Mouse (Mus musculus): ENCODE measurements around the gene Yjefn3. TPM values are rescaled to one million over a fixed set of nuclear protein-coding genes. Genes with fewer than 3 reads are reported as not detected.

The Yjefn3 gene
- polyA plus RNA-seq, 1 experiment from 2014 or later: 3.6 TPM

DNA sequence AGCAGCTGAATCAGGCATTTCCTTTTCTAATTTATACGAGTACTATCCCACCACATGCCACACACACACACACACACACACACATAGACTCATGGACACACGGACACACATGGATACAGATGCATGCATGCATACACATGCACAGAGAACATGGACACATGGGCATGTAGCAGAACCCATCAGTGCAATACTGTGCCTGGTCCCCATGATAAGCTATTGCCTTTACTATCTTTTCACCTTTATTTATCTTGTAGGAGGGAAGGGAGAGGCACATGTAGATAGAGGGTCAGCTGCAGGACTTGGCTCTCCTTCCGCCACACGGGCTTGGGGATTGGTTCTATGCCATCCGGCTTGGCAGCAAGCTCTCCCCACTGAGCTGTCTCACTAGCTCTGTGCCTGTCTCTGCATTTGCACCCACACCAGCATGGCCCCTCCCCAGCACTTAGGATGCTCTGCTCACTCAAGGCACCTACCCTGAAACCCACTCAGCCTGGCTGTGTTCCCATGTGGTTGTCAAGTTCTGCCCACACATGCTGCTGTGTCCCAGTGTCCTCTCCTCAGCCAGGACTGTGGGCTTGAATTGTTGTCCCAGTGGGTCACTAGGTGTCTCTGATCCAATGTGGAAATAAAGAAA, 39.0 kb downstream of the Yjefn3 start:
- Histone ChIP-seq H3K4me1 (ENCODE audit: control insufficient read depth, insufficient read depth, low read length) (no peaks in the 10 kb centered on the region), H3K9me3 (ENCODE audit: control insufficient read depth, low read length) (no peaks in the 10 kb centered on the region), H3K27ac (ENCODE audit: low read depth, low read length) (no peak overlapping the region), H3K4me3 (ENCODE audit: low read depth, low read length) (no peak overlapping the region), H3K27me3 (ENCODE audit: control insufficient read depth, insufficient read depth, low read length) (no peaks in the 10 kb centered on the region), H3K36me3 (ENCODE audit: control insufficient read depth, insufficient read depth, low read length) (no peaks in the 10 kb centered on the region; the same call in 1 of the 2 replicates), H3K9ac (ENCODE audit: low read length) (no peak overlapping the region), H3K4me2 (no peak overlapping the region)
- ATAC-seq (ENCODE audit: low FRiP score) (no peak), DNase-seq (ENCODE audit: low spot score, missing footprints) (no peak)
- 92% methylated on average over 5 of the region's 5 CpGs for WGBS

DNA sequence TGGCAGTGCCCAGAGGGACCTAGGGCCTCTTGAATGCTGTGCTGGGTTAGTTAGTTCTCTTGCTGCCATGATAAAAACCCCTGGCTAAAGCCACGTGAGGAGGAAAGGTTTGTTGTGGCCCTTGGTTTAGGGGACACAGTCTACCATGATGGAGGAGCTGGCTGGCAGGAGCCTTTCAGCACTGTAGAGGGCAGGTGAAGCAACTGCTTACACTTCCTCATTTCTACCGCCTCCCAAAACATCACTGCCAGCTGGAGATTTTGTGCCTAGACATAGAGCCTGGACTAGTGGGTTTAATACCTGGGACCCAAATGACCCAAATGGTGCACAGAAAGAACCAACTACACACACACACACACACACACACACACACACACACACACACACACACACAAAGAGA, 41.3 kb downstream of the Yjefn3 start:
- no peaks in the 10 kb centered on the region for H3K4me1 ChIP-seq (ENCODE audit: control insufficient read depth, insufficient read depth, low read length)
- no peak for ATAC-seq (ENCODE audit: low FRiP score)
- WGBS: 52% methylated on average over 2 of the region's 2 CpGs
- no peaks in the 10 kb centered on the region for H3K27me3 ChIP-seq (ENCODE audit: control insufficient read depth, insufficient read depth, low read length)
- H3K36me3 ChIP-seq (ENCODE audit: control insufficient read depth, insufficient read depth, low read length): no peaks in the 10 kb centered on the region; the same call in 1 of the 2 replicates
- no peak for DNase-seq (ENCODE audit: low spot score, missing footprints)
- no peak overlapping the region for H3K4me3 ChIP-seq (ENCODE audit: low read depth, low read length)
- no peak overlapping the region for H3K9ac ChIP-seq (ENCODE audit: low read length)
- H3K27ac ChIP-seq (ENCODE audit: low read depth, low read length): no peak overlapping the region
- H3K4me2 ChIP-seq: no peak overlapping the region
- H3K9me3 ChIP-seq (ENCODE audit: control insufficient read depth, low read length): no peaks in the 10 kb centered on the region

DNA sequence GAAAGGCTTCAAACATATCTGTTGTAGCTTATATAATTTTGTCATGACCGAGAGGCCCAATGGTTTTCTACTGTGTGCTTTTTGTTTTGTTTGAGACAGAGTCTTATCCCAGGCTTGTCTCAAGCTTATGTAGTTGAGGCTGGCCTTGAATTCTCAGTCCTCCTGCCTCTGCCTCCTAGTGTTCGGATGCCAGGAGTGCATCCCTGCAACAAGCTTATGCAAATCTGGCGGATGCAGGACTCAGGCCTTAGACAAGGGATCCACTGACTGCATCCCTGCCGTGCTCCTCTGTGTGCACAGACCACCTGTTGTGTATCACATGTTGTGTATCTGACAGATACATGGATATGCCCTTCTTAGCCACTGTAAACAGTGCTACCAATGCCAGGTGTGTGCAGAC, 41.7 kb downstream of the Yjefn3 start:
- no peak overlapping the region for H3K4me3 ChIP-seq (ENCODE audit: low read depth, low read length)
- 62% methylated on average over 4 of the region's 4 CpGs for WGBS
- no peak for ATAC-seq (ENCODE audit: low FRiP score)

DNA sequence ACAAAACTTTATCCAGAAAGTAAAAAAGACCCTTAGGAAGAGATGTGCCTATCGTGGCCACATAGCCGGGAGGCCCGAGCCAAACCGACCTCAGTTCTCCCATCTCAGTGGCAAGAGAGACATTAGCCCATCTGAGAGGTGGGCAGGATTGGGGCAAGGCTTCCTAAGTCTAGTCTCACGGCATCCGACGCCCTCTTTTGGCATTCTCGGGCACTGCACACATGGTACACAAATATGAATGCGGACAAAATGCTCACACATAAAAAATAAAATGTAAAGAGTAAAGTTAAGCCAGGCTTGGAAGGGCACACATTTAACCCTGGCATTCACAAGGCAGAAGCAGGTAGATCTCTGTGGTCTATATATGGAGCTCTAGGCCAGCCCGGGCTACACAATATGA, 48.6 kb downstream of the Yjefn3 start:
- whole genome bisulfite sequencing: 92% methylated on average over 10 of the region's 10 CpGs
- ATAC-seq (ENCODE audit: low FRiP score) (no peak), DNase-seq (ENCODE audit: low spot score, missing footprints) (no peak)
- Histone ChIP-seq H3K4me3 (ENCODE audit: low read depth, low read length) (no peak overlapping the region), H3K27me3 (ENCODE audit: control insufficient read depth, insufficient read depth, low read length) (no peaks in the 10 kb centered on the region), H3K9ac (ENCODE audit: low read length) (no peak overlapping the region), H3K4me2 (no peak overlapping the region), H3K4me1 (ENCODE audit: control insufficient read depth, insufficient read depth, low read length) (no peaks in the 10 kb centered on the region), H3K27ac (ENCODE audit: low read depth, low read length) (no peak overlapping the region), H3K36me3 (ENCODE audit: control insufficient read depth, insufficient read depth, low read length) (peaks cover 2% of the 10 kb centered on the region; the same call in 1 of the 2 replicates), H3K9me3 (ENCODE audit: control insufficient read depth, low read length) (no peaks in the 10 kb centered on the region)

More for the DNA sequence above, 41.7 kb downstream of the Yjefn3 start:
- DNase-seq (ENCODE audit: low spot score, missing footprints): no peak
- H3K27ac ChIP-seq (ENCODE audit: low read depth, low read length): no peak overlapping the region
- no peak overlapping the region for H3K9ac ChIP-seq (ENCODE audit: low read length)
- H3K4me1 ChIP-seq (ENCODE audit: control insufficient read depth, insufficient read depth, low read length): no peaks in the 10 kb centered on the region
- H3K36me3 ChIP-seq (ENCODE audit: control insufficient read depth, insufficient read depth, low read length): no peaks in the 10 kb centered on the region; the same call in 1 of the 2 replicates
- H3K27me3 ChIP-seq (ENCODE audit: control insufficient read depth, insufficient read depth, low read length): no peaks in the 10 kb centered on the region
- no peaks in the 10 kb centered on the region for H3K9me3 ChIP-seq (ENCODE audit: control insufficient read depth, low read length)
- H3K4me2 ChIP-seq: no peak overlapping the region

DNA sequence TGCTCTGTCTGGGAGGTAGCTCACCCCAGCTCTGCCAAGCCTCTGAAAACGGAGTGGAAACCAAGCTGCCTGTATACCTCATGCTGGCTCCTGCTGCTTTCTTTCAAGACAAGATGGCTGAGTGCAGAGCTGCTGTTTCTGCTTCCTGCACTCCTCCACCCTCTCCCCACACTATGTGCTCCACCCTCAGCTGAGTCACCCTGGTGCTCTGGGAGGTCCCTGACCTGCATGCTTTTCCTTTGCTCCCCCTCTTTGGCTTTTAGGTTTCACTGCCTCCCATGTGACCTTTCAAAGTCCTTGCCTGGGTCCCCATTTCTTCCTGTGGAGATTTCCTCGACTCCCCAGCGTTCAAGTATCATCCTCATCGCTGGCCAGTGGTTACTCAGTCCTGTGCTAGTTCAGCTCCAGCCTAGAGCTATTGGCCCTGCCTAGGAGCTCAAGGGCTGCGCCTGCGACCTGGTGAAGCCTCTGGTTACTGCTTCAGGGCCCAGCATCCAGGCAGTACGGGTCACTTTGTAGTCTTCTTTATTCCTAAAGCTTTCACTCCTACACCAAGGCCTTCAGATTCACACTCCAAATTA, 51.5 kb downstream of the Yjefn3 start:
- Histone ChIP-seq H3K4me3 (ENCODE audit: low read depth, low read length) (no peak overlapping the region), H3K9me3 (ENCODE audit: control insufficient read depth, low read length) (no peaks in the 10 kb centered on the region), H3K36me3 (ENCODE audit: control insufficient read depth, insufficient read depth, low read length) (peaks cover 2% of the 10 kb centered on the region; the same call in 1 of the 2 replicates), H3K27ac (ENCODE audit: low read depth, low read length) (no peak overlapping the region), H3K27me3 (ENCODE audit: control insufficient read depth, insufficient read depth, low read length) (no peaks in the 10 kb centered on the region), H3K9ac (ENCODE audit: low read length) (no peak overlapping the region), H3K4me2 (no peak overlapping the region), H3K4me1 (ENCODE audit: control insufficient read depth, insufficient read depth, low read length) (no peaks in the 10 kb centered on the region)
- DNase-seq (ENCODE audit: low spot score, missing footprints) (no peak), ATAC-seq (ENCODE audit: low FRiP score) (no peak)
- WGBS: 78% methylated on average over 7 of the region's 7 CpGs

DNA sequence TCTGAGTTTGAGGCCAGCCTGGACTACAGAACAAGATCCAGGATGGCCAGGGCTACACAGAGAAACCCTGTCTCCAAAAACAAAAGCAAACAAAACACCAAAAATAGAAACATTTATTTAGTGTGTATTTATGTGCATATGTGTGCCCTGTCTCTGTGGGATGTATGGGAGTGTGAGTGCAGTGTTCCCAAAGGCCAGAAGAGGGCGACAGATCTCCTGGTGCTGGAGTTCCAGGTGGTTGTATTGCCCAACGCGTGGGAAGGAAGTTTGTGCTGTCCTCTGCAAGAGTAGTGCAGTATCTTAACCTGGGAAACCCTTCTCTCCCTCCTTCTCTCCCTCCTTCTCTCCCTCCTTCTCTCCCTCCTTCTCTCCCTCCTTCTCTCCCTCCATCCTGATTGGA, 52.6 kb downstream of the Yjefn3 start:
- Histone ChIP-seq H3K4me1 (ENCODE audit: control insufficient read depth, insufficient read depth, low read length) (no peaks in the 10 kb centered on the region), H3K4me2 (no peak overlapping the region), H3K36me3 (ENCODE audit: control insufficient read depth, insufficient read depth, low read length) (peaks cover 2% of the 10 kb centered on the region; the same call in 1 of the 2 replicates), H3K27me3 (ENCODE audit: control insufficient read depth, insufficient read depth, low read length) (no peaks in the 10 kb centered on the region), H3K9ac (ENCODE audit: low read length) (no peak overlapping the region), H3K27ac (ENCODE audit: low read depth, low read length) (no peak overlapping the region), H3K4me3 (ENCODE audit: low read depth, low read length) (no peak overlapping the region), H3K9me3 (ENCODE audit: control insufficient read depth, low read length) (no peaks in the 10 kb centered on the region)
- no peak for ATAC-seq (ENCODE audit: low FRiP score)
- no peak for DNase-seq (ENCODE audit: low spot score, missing footprints)
- WGBS: 39% methylated on average over 3 of the region's 3 CpGs

DNA sequence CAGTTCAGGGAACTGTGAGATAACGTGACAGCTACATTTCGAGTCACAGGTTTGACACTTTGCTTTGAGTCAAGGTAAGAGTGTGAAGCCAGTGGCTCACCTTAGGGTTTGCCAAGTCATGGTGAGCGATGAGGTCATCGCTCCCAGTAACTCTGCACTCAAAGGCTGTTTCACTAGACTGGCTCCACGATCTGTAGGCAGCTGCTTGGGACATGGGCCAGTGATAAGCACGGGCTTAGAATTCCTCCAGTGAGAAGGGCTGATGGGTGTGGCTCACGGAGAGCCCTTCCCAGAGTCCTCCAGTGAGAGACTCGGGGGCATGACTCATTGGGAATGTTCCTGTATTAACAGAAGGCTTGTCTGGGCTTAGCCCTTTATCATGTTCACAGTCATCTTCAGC, 53.6 kb downstream of the Yjefn3 start:
- Histone ChIP-seq H3K4me2 (no peak overlapping the region), H3K36me3 (ENCODE audit: control insufficient read depth, insufficient read depth, low read length) (peaks cover 2% of the 10 kb centered on the region; the same call in 1 of the 2 replicates), H3K4me1 (ENCODE audit: control insufficient read depth, insufficient read depth, low read length) (no peaks in the 10 kb centered on the region), H3K4me3 (ENCODE audit: low read depth, low read length) (no peak overlapping the region), H3K9ac (ENCODE audit: low read length) (no peak overlapping the region), H3K9me3 (ENCODE audit: control insufficient read depth, low read length) (no peaks in the 10 kb centered on the region), H3K27ac (ENCODE audit: low read depth, low read length) (no peak overlapping the region), H3K27me3 (ENCODE audit: control insufficient read depth, insufficient read depth, low read length) (no peaks in the 10 kb centered on the region)
- 93% methylated on average over 8 of the region's 8 CpGs for WGBS
- ATAC-seq (ENCODE audit: low FRiP score): no peak
- DNase-seq (ENCODE audit: low spot score, missing footprints): no peak

DNA sequence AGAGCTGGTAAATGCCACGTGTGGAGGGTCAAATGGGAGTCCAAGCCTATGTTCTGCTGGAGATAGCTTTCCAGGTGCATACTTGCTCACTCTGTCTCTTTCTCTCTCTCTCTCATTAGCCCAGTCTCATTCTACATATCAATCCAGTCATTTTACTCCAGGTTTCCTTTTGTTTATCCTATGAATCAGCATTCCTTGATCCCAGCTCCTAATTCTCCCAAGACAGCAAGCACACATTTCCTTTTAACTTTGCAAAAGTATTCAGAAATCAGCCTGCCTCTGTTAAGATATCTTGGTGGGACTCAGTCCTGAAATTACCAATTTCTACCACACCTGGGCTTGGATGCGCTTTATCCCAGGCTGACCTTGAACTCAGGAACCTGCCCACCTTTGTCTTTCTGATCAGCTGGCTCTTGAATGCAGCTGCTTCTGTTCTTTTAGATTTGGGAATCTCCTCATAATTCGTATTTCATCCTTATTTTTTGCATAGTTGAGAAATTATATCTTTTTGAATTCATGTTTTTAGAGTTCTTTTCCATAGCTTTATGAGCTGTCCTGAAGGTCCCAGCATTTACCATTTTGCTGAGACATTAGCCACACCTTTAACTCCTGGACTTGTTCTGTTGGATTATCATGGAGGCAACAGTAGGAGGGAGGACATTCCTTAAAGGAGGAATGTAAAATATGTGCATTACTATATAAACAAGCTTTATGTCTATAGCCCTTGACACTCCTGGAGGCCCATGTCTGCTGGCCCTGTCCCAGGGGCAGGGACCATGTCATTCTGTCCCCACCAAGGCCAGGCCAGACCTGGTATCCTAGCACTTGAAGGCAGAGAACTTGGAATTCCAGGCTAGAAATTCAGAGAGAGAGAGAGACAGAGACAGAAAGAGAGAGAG, 55.1 kb downstream of the Yjefn3 start:
- no peaks in the 10 kb centered on the region for H3K4me1 ChIP-seq (ENCODE audit: control insufficient read depth, insufficient read depth, low read length)
- DNase-seq (ENCODE audit: low spot score, missing footprints): no peak
- ATAC-seq (ENCODE audit: low FRiP score): no peak
- WGBS: 82% methylated on average over 3 of the region's 3 CpGs
- H3K36me3 ChIP-seq (ENCODE audit: control insufficient read depth, insufficient read depth, low read length): peaks cover 2% of the 10 kb centered on the region; the same call in 1 of the 2 replicates
- no peaks in the 10 kb centered on the region for H3K27me3 ChIP-seq (ENCODE audit: control insufficient read depth, insufficient read depth, low read length)
- no peak overlapping the region for H3K4me3 ChIP-seq (ENCODE audit: low read depth, low read length)
- H3K9me3 ChIP-seq (ENCODE audit: control insufficient read depth, low read length): no peaks in the 10 kb centered on the region
- no peak overlapping the region for H3K9ac ChIP-seq (ENCODE audit: low read length)
- no peak overlapping the region for H3K27ac ChIP-seq (ENCODE audit: low read depth, low read length)
- no peak overlapping the region for H3K4me2 ChIP-seq

Data from midbrain, embryonic 11.5 days (tissue).